Mouse (Mus musculus) C2C12 (cell line): ENCODE results near the gene Baiap2l1.

ENCODE experiments used
- CEBPB ChIP-seq: IDR thresholded peaks from one replicate; pipeline ENCODE4 v1.6.1; 2011; ENCODE audit warnings: low read depth, mild to moderate bottlenecking, control low read depth, moderate library complexity
- CTCF ChIP-seq: IDR thresholded peaks from one replicate; pipeline ENCODE4 v1.5.1; 2011; ENCODE audit not compliant: control insufficient read depth, insufficient read depth, insufficient read length
- MYOD1 ChIP-seq: IDR thresholded peaks from one replicate; pipeline ENCODE4 v1.6.1; 2011; ENCODE audit warnings: low read depth; ENCODE audit not compliant: control insufficient read depth, insufficient read length
- MYOG ChIP-seq: IDR thresholded peaks from one replicate; pipeline ENCODE4 v1.6.1; 2011; ENCODE audit not compliant: control insufficient read depth, insufficient read length; ENCODE audit errors: extremely low read depth
- USF1 ChIP-seq: IDR thresholded peaks from one replicate; pipeline ENCODE4 v1.6.1; 2011; ENCODE audit warnings: low read depth, mild to moderate bottlenecking, control low read depth, moderate library complexity

GRCm38 (mm10) chr5:144334010-144334409 is 23.9 kb downstream of the Baiap2l1 start:
- TF ChIP-seq MYOG, result no peak
- TF ChIP-seq CTCF, result no peak
- no peak for TF ChIP-seq USF1
- TF ChIP-seq MYOD1, result no peak
- TF ChIP-seq CEBPB, result no peak
